Mouse (Mus musculus): ENCODE results near the gene Tex50. TPM values are rescaled to one million over a fixed set of nuclear protein-coding genes. Genes with fewer than 3 reads are reported as not detected.

The Tex50 gene
- polyA plus RNA-seq, 1 experiment: not detected

- DNase-seq: no peak
- TF ChIP-seq CTCF (conservative IDR thresholded peaks at IDR 0.05; ENCODE audit: insufficient read depth, insufficient read length, low read depth, low read length): no peak
- TF ChIP-seq POLR2A (IDR thresholded peaks at IDR 0.05; ENCODE audit: low read depth, low read length): no peak
Observed at GRCm38 (mm10) chr1:161143216-161143615, 15.9 kb downstream of the Tex50 start.

GRCm38 (mm10) chr1:161142531-161143159 is 16.5 kb downstream of the Tex50 start, which contains the start of gene Ankrd45:
Gene Ankrd45 (plus strand): TSS chr1:161142691.
- Histone ChIP-seq H3K4me3 (ENCODE audit: insufficient read depth, low read depth, low read length) (peak within 1 kb of the TSS; percentile 65), H3K27ac (ENCODE audit: insufficient read depth, low read depth, low read length) (no peak within 1 kb of the TSS), H3K27me3 (replicated peaks; ENCODE audit: control insufficient read depth, insufficient read depth, low read length) (no peaks in the 10 kb centered on the region), H3K36me3 (ENCODE audit: control insufficient read depth, insufficient read depth, low read length) (no peaks in the 10 kb centered on the region), H3K4me1 (ENCODE audit: control insufficient read depth, insufficient read depth, low read length) (no peaks in the 10 kb centered on the region)
- TF ChIP-seq CTCF (conservative IDR thresholded peaks at IDR 0.05; ENCODE audit: insufficient read depth, insufficient read length, low read depth, low read length) (no peak), POLR2A (IDR thresholded peaks at IDR 0.05; ENCODE audit: low read depth, low read length) (no peak)
- peak; percentile 75 for DNase-seq
- WGBS: 5% methylated on average over 33 of the region's 33 CpGs

More at GRCm38 (mm10) chr1:161143216-161143615, 15.9 kb downstream of the Tex50 start:
- Histone ChIP-seq H3K4me1 (ENCODE audit: control insufficient read depth, insufficient read depth, low read length) (no peaks in the 10 kb centered on the region), H3K36me3 (ENCODE audit: control insufficient read depth, insufficient read depth, low read length) (no peaks in the 10 kb centered on the region), H3K27ac (ENCODE audit: insufficient read depth, low read depth, low read length) (no peak overlapping the region), H3K27me3 (replicated peaks; ENCODE audit: control insufficient read depth, insufficient read depth, low read length) (no peaks in the 10 kb centered on the region), H3K4me3 (ENCODE audit: insufficient read depth, low read depth, low read length) (no peak overlapping the region)
- WGBS: 88% methylated on average over 7 of the region's 7 CpGs

GRCm38 (mm10) chr1:161140026-161140762 is 18.9 kb downstream of the Tex50 start:
- Histone ChIP-seq H3K4me3 (ENCODE audit: insufficient read depth, low read depth, low read length) (no peak overlapping the region), H3K27ac (ENCODE audit: insufficient read depth, low read depth, low read length) (no peak overlapping the region), H3K27me3 (replicated peaks; ENCODE audit: control insufficient read depth, insufficient read depth, low read length) (no peaks in the 10 kb centered on the region), H3K36me3 (ENCODE audit: control insufficient read depth, insufficient read depth, low read length) (no peaks in the 10 kb centered on the region), H3K4me1 (ENCODE audit: control insufficient read depth, insufficient read depth, low read length) (no peaks in the 10 kb centered on the region)
- TF ChIP-seq POLR2A (IDR thresholded peaks at IDR 0.05; ENCODE audit: low read depth, low read length): no peak
- TF ChIP-seq CTCF (conservative IDR thresholded peaks at IDR 0.05; ENCODE audit: insufficient read depth, insufficient read length, low read depth, low read length): peak; percentile 48
- WGBS: 78% methylated on average over 9 of the region's 9 CpGs
- DNase-seq: no peak

- no peak overlapping the region for H3K4me3 ChIP-seq (ENCODE audit: insufficient read depth, low read depth, low read length)
- WGBS: 84% methylated on average over 2 of the region's 2 CpGs
- H3K36me3 ChIP-seq (ENCODE audit: control insufficient read depth, insufficient read depth, low read length): no peaks in the 10 kb centered on the region
- H3K27me3 ChIP-seq (replicated peaks; ENCODE audit: control insufficient read depth, insufficient read depth, low read length): no peaks in the 10 kb centered on the region
- no peak for DNase-seq
- no peak overlapping the region for H3K27ac ChIP-seq (ENCODE audit: insufficient read depth, low read depth, low read length)
- TF ChIP-seq CTCF (conservative IDR thresholded peaks at IDR 0.05; ENCODE audit: insufficient read depth, insufficient read length, low read depth, low read length) (no peak), POLR2A (IDR thresholded peaks at IDR 0.05; ENCODE audit: low read depth, low read length) (no peak)
- no peaks in the 10 kb centered on the region for H3K4me1 ChIP-seq (ENCODE audit: control insufficient read depth, insufficient read depth, low read length)
Observed at GRCm38 (mm10) chr1:161139496-161139895, 19.6 kb downstream of the Tex50 start.

GRCm38 (mm10) chr1:161130726-161131664 is 28.1 kb downstream of the Tex50 start, which contains the start of gene Klhl20:
Gene Klhl20 (minus strand): TSS chr1:161131511.
- H3K4me3 ChIP-seq (ENCODE audit: insufficient read depth, low read depth, low read length): peak within 1 kb of the TSS; percentile 80
- peak; percentile 97 for DNase-seq
- H3K27me3 ChIP-seq (replicated peaks; ENCODE audit: control insufficient read depth, insufficient read depth, low read length): no peaks in the 10 kb centered on the region
- H3K4me1 ChIP-seq (ENCODE audit: control insufficient read depth, insufficient read depth, low read length): peaks cover 13% of the 10 kb centered on the region; the same call in 1 of the 2 replicates
- TF ChIP-seq POLR2A (IDR thresholded peaks at IDR 0.05; ENCODE audit: low read depth, low read length) (peak; percentile 73), CTCF (conservative IDR thresholded peaks at IDR 0.05; ENCODE audit: insufficient read depth, insufficient read length, low read depth, low read length) (no peak)
- under 1% methylated on average over 41 of the region's 41 CpGs for WGBS
- no peaks in the 10 kb centered on the region for H3K36me3 ChIP-seq (ENCODE audit: control insufficient read depth, insufficient read depth, low read length)
- peak within 1 kb of the TSS; percentile 78 for H3K27ac ChIP-seq (ENCODE audit: insufficient read depth, low read depth, low read length)

- H3K4me1 ChIP-seq (ENCODE audit: control insufficient read depth, insufficient read depth, low read length): peaks cover 13% of the 10 kb centered on the region; the same call in 1 of the 2 replicates
- TF ChIP-seq POLR2A (IDR thresholded peaks at IDR 0.05; ENCODE audit: low read depth, low read length) (no peak), CTCF (conservative IDR thresholded peaks at IDR 0.05; ENCODE audit: insufficient read depth, insufficient read length, low read depth, low read length) (no peak)
- H3K4me3 ChIP-seq (ENCODE audit: insufficient read depth, low read depth, low read length): no peak overlapping the region
- H3K27me3 ChIP-seq (replicated peaks; ENCODE audit: control insufficient read depth, insufficient read depth, low read length): no peaks in the 10 kb centered on the region
- H3K36me3 ChIP-seq (ENCODE audit: control insufficient read depth, insufficient read depth, low read length): no peaks in the 10 kb centered on the region
- DNase-seq: peak; percentile 89
- WGBS: 76% methylated on average over 1 of the region's 1 CpGs
- H3K27ac ChIP-seq (ENCODE audit: insufficient read depth, low read depth, low read length): peak overlapping the region; percentile 67; the same call in 1 of the 2 replicates
Observed at GRCm38 (mm10) chr1:161126461-161126860, 32.7 kb downstream of the Tex50 start.

Measured in kidney, adult 2 months (tissue).